Mouse (Mus musculus): Measurements from ENCODE around the gene Zc2hc1b. TPM values are rescaled to one million over a fixed set of nuclear protein-coding genes. Genes with fewer than 3 reads are reported as not detected.
A peak's percentile ranks its signal among the peaks of the same experiment; 100 is the strongest.
"Not testable (repeated sequence)": the region's sequence is repeated elsewhere in the genome, so short reads cannot be mapped to it uniquely, and the experiment has no call there.

Gene Zc2hc1b
- polyA plus RNA-seq, 1 experiment from 2014 or later = not detected

- Histone ChIP-seq H3K4me3 (ENCODE audit: low read depth, low read length) (no peak overlapping the region), H3K36me3 (ENCODE audit: control insufficient read depth, insufficient read depth, low read length) (no peaks in the 10 kb centered on the region), H3K27ac (ENCODE audit: low read depth, low read length) (peak overlapping the region; percentile 52), H3K4me2 (no peak overlapping the region), H3K27me3 (replicated peaks; ENCODE audit: control insufficient read depth, insufficient read depth, low read length) (no peaks in the 10 kb centered on the region), H3K4me1 (replicated peaks; ENCODE audit: control insufficient read depth, insufficient read depth, low read length) (peaks cover 9% of the 10 kb centered on the region; the same call in 1 of the 2 replicates), H3K9me3 (ENCODE audit: control insufficient read depth, low read length) (no peaks in the 10 kb centered on the region), H3K9ac (ENCODE audit: low read depth, low read length) (no peak overlapping the region)
- DNase-seq (ENCODE audit: low spot score) (no peak), ATAC-seq (replicated peaks; ENCODE audit: low FRiP score) (no peak)
- WGBS = 68% methylated on average over 3 of the region's 3 CpGs
These were observed 31.7 kb upstream of the Zc2hc1b start for GRCm38 (mm10) chr10:13209506-13209905.

- Histone ChIP-seq H3K27ac (ENCODE audit: low read depth, low read length) (peak overlapping the region; percentile 52), H3K36me3 (ENCODE audit: control insufficient read depth, insufficient read depth, low read length) (no peaks in the 10 kb centered on the region)
- 84% methylated on average over 4 of the region's 4 CpGs for WGBS
These were observed 31.2 kb upstream of the Zc2hc1b start for GRCm38 (mm10) chr10:13209061-13209460.

GRCm38 (mm10) chr10:13201741-13202293 lies 24.0 kb upstream of the Zc2hc1b start:
- Histone ChIP-seq H3K36me3 (ENCODE audit: control insufficient read depth, insufficient read depth, low read length) (no peaks in the 10 kb centered on the region), H3K9ac (ENCODE audit: low read depth, low read length) (no peak overlapping the region), H3K27me3 (replicated peaks; ENCODE audit: control insufficient read depth, insufficient read depth, low read length) (no peaks in the 10 kb centered on the region), H3K4me3 (ENCODE audit: low read depth, low read length) (no peak overlapping the region), H3K9me3 (ENCODE audit: control insufficient read depth, low read length) (no peaks in the 10 kb centered on the region), H3K27ac (ENCODE audit: low read depth, low read length) (peak overlapping the region; percentile 66; the same call in 1 of the 2 replicates), H3K4me2 (no peak overlapping the region), H3K4me1 (replicated peaks; ENCODE audit: control insufficient read depth, insufficient read depth, low read length) (no peaks in the 10 kb centered on the region)
- no peak for DNase-seq (ENCODE audit: low spot score)
- peak; percentile 97 for ATAC-seq (replicated peaks; ENCODE audit: low FRiP score)
- 59% methylated on average over 6 of the region's 6 CpGs for WGBS

More at GRCm38 (mm10) chr10:13209061-13209460, 31.2 kb upstream of the Zc2hc1b start:
- Histone ChIP-seq H3K4me1 (replicated peaks; ENCODE audit: control insufficient read depth, insufficient read depth, low read length) (peaks cover 9% of the 10 kb centered on the region; the same call in 1 of the 2 replicates), H3K4me2 (no peak overlapping the region), H3K9ac (ENCODE audit: low read depth, low read length) (no peak overlapping the region), H3K4me3 (ENCODE audit: low read depth, low read length) (no peak overlapping the region), H3K9me3 (ENCODE audit: control insufficient read depth, low read length) (no peaks in the 10 kb centered on the region), H3K27me3 (replicated peaks; ENCODE audit: control insufficient read depth, insufficient read depth, low read length) (no peaks in the 10 kb centered on the region)
- no peak for DNase-seq (ENCODE audit: low spot score)
- ATAC-seq (replicated peaks; ENCODE audit: low FRiP score) = no peak

GRCm38 (mm10) chr10:13200862-13201261 lies 23.0 kb upstream of the Zc2hc1b start:
- no peaks in the 10 kb centered on the region for H3K4me1 ChIP-seq (replicated peaks; ENCODE audit: control insufficient read depth, insufficient read depth, low read length)
- H3K36me3 ChIP-seq (ENCODE audit: control insufficient read depth, insufficient read depth, low read length) = no peaks in the 10 kb centered on the region
- H3K4me2 ChIP-seq = no peak overlapping the region
- WGBS = 82% methylated on average over 3 of the region's 3 CpGs
- H3K4me3 ChIP-seq (ENCODE audit: low read depth, low read length) = no peak overlapping the region
- no peaks in the 10 kb centered on the region for H3K9me3 ChIP-seq (ENCODE audit: control insufficient read depth, low read length)
- H3K27me3 ChIP-seq (replicated peaks; ENCODE audit: control insufficient read depth, insufficient read depth, low read length) = no peaks in the 10 kb centered on the region
- ATAC-seq (replicated peaks; ENCODE audit: low FRiP score) (no peak), DNase-seq (ENCODE audit: low spot score) (no peak)
- no peak overlapping the region for H3K27ac ChIP-seq (ENCODE audit: low read depth, low read length)
- H3K9ac ChIP-seq (ENCODE audit: low read depth, low read length) = no peak overlapping the region

GRCm38 (mm10) chr10:13199234-13199633 lies 21.4 kb upstream of the Zc2hc1b start:
- H3K4me2 ChIP-seq = no peak overlapping the region
- H3K4me3 ChIP-seq (ENCODE audit: low read depth, low read length) = no peak overlapping the region
- no peaks in the 10 kb centered on the region for H3K4me1 ChIP-seq (replicated peaks; ENCODE audit: control insufficient read depth, insufficient read depth, low read length)
- ATAC-seq (replicated peaks; ENCODE audit: low FRiP score) (no peak), DNase-seq (ENCODE audit: low spot score) (no peak)
- H3K9ac ChIP-seq (ENCODE audit: low read depth, low read length) = no peak overlapping the region
- 56% methylated on average over 1 of the region's 1 CpGs for WGBS
- H3K36me3 ChIP-seq (ENCODE audit: control insufficient read depth, insufficient read depth, low read length) = no peaks in the 10 kb centered on the region
- no peaks in the 10 kb centered on the region for H3K9me3 ChIP-seq (ENCODE audit: control insufficient read depth, low read length)
- no peak overlapping the region for H3K27ac ChIP-seq (ENCODE audit: low read depth, low read length)
- H3K27me3 ChIP-seq (replicated peaks; ENCODE audit: control insufficient read depth, insufficient read depth, low read length) = no peaks in the 10 kb centered on the region

GRCm38 (mm10) chr10:13196872-13197507 lies 19.2 kb upstream of the Zc2hc1b start:
- ATAC-seq (replicated peaks; ENCODE audit: low FRiP score) = no peak
- Histone ChIP-seq H3K9ac (ENCODE audit: low read depth, low read length) (no peak overlapping the region), H3K4me1 (replicated peaks; ENCODE audit: control insufficient read depth, insufficient read depth, low read length) (peaks cover 4% of the 10 kb centered on the region), H3K36me3 (ENCODE audit: control insufficient read depth, insufficient read depth, low read length) (no peaks in the 10 kb centered on the region; the same call in 1 of the 2 replicates), H3K27ac (ENCODE audit: low read depth, low read length) (no peak overlapping the region), H3K9me3 (ENCODE audit: control insufficient read depth, low read length) (no peaks in the 10 kb centered on the region), H3K4me2 (no peak overlapping the region), H3K4me3 (ENCODE audit: low read depth, low read length) (no peak overlapping the region), H3K27me3 (replicated peaks; ENCODE audit: control insufficient read depth, insufficient read depth, low read length) (no peaks in the 10 kb centered on the region)
- DNase-seq (ENCODE audit: low spot score) = no peak
- 79% methylated on average over 8 of the region's 8 CpGs for WGBS

- not testable (repeated sequence) for H3K9ac ChIP-seq (ENCODE audit: low read depth, low read length); H3K4me1 ChIP-seq (replicated peaks; ENCODE audit: control insufficient read depth, insufficient read depth, low read length); H3K4me3 ChIP-seq (ENCODE audit: low read depth, low read length); H3K9me3 ChIP-seq (ENCODE audit: control insufficient read depth, low read length); H3K27ac ChIP-seq (ENCODE audit: low read depth, low read length); H3K27me3 ChIP-seq (replicated peaks; ENCODE audit: control insufficient read depth, insufficient read depth, low read length); DNase-seq (ENCODE audit: low spot score)
- H3K4me2 ChIP-seq = peak overlapping the region; percentile 74
- 0 out of 2 replicates have a peak, but pooled peaks have one; percentile 10 for ATAC-seq (replicated peaks; ENCODE audit: low FRiP score)
- WGBS = 80% methylated on average over 7 of the region's 7 CpGs
- peaks cover 20% of the 10 kb centered on the region; the same call in 1 of the 2 replicates for H3K36me3 ChIP-seq (ENCODE audit: control insufficient read depth, insufficient read depth, low read length)
These were observed 15.7 kb upstream of the Zc2hc1b start for GRCm38 (mm10) chr10:13193496-13193895.

- H3K4me3 ChIP-seq (ENCODE audit: low read depth, low read length) = peak within 1 kb of the TSS; percentile 84
- H3K27me3 ChIP-seq (replicated peaks; ENCODE audit: control insufficient read depth, insufficient read depth, low read length) = no peaks in the 10 kb centered on the region
- ATAC-seq (replicated peaks; ENCODE audit: low FRiP score) = peak; percentile 100
- no peaks in the 10 kb centered on the region for H3K9me3 ChIP-seq (ENCODE audit: control insufficient read depth, low read length)
- peak within 1 kb of the TSS; percentile 74 for H3K4me2 ChIP-seq
- DNase-seq (ENCODE audit: low spot score) = peak; percentile 89
- H3K4me1 ChIP-seq (replicated peaks; ENCODE audit: control insufficient read depth, insufficient read depth, low read length) = peaks cover 6% of the 10 kb centered on the region
- under 1% methylated on average over 43 of the region's 43 CpGs for WGBS
- H3K27ac ChIP-seq (ENCODE audit: low read depth, low read length) = peak within 1 kb of the TSS; percentile 83
- peaks cover 24% of the 10 kb centered on the region; the same call in 1 of the 2 replicates for H3K36me3 ChIP-seq (ENCODE audit: control insufficient read depth, insufficient read depth, low read length)
- H3K9ac ChIP-seq (ENCODE audit: low read depth, low read length) = peak within 1 kb of the TSS; percentile 89
These were observed 15.0 kb upstream of the Zc2hc1b start, which contains the start of gene Ltv1 for GRCm38 (mm10) chr10:13192731-13193351. Ltv1 (minus strand) TSS chr10:13193168.
